Mouse (Mus musculus): ENCODE results near the gene Mta1.

GRCm38 (mm10) chr12:113138901-113139864 lies 41.1 kb downstream of the Mta1 start:
- TF ChIP-seq CTCF (IDR thresholded peaks at IDR 0.05; ENCODE audit: low read depth, low read length) (no peak), GATA1 (IDR thresholded peaks at IDR 0.05; ENCODE audit: borderline replicate concordance, low read length) (no peak), POLR2AphosphoS5 (IDR thresholded peaks at IDR 0.05; ENCODE audit: insufficient replicate concordance, low read depth, low read length) (peak; percentile 38; the same call in 1 of the 2 replicates)
